Mouse (Mus musculus) layer of hippocampus, adult 11-12 months (tissue): ENCODE results near the gene Proca1.
A peak's percentile ranks its signal among the peaks of the same experiment; 100 is the strongest.

Source experiments
- DNase-seq: peaks from one replicate; pipeline ENCODE4 v3.0.0; 2022; ENCODE audit warnings: low spot score

The Proca1 gene

DNA sequence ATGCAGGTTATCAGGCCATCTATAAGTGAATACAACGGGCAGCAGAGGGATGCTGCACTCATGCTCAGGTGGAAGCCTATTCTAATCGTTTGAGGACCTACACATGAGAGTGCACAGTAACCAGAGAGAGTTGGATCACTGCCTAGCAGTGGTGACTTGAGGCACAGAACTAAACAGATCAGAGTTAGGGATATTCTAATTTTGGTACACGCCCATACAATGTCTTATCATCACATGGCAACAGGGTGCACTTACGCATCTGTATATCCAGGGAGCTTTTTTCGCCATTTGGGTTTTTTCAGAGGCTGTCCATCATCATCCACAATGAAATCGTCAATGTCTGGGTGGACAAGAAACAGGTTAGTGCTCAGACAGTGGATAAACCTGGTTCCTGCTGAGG, 38.3 kb downstream of the Proca1 start:
- no peak for DNase-seq

DNA sequence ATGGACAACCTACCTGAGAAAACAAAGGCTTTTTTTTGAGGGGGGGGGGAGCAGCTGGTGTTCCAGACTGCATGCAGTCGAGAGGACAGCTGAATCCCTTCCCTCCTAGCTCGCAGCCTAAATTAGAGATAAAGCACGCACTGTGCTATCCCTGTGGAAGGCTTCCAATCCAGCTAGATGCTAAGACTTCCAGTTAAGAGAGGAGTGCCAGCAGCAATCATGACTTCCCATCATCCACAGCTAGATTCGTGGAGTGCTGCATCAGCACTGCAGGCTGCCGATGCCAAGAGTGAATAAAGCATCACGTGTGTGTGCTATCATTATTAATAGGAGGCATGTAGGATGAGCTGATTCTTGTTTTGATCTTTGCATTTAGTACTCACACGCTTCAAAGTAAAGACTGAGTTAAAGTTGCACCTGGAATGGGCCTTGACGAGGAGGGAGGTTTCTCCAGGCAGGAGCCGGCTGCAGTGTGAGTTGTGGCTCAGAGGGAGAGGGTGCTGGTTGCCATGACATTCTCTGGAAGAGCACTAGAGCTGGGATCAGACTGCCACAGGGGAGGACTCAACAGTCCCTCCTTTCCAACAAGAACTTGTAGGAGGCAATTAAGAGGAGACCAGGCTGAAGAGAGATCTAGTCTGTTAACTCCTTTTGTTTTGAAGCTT, 47.1 kb downstream of the Proca1 start:
- peak; percentile 75 for DNase-seq

DNA sequence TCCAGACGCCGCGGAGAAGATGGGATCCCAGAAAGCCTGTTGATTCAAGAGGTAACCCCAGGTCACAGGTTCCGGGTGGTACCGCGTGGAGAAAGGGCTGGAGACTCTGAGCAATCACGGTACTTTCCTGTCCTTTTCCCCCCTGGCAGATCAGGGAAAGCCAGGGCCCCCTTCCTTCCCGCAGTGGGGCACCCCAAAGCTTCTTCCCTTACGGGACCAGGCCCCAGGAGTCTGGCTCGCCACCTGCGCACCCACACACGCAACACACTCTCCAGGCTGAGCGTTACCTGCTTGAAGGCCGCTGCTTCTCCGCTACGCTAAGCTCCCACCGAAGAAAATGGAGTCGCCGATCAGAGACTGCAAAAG, 52.1 kb downstream of the Proca1 start:
- DNase-seq, result no peak

DNA sequence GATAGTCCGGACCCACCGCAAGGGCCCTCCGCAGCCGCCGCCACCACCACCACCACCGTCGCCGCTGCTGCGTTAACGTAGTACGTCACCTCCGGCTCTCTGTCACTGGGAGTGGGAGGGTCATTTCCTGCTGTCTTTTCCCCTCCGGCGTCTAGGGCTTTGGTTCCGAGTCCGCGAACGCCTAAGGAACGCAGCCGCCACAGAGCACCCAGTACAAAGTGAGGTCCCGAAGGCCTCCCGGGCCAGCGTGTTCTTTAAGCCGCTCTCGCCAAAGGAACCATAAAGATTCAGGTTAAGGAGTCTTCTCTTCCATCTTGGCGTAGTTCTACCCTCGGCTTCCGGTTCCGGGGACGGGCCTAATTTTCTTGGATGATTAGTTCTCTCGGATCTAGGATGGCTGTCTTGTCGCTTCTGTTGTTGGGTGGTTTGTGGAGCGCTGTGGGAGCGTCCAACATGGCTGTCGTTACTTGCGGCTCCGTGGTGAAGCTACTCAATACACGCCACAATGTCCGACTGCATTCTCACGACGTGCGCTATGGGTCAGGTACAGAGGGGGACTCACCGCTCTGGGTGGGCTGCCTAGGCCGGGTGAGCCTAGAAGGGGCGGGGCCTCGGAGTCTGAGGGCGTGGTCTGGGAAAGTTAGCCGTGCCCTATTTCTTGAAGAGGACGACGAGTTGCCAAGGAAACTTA, 52.6 kb downstream of the Proca1 start, which contains the start of the genes Sdf2 and Supt6:
Gene Sdf2 (plus strand): TSS at position 120 of the 691 bp plus-strand sequence.
Gene Supt6 (minus strand): TSS at position 361 of the 691 bp plus-strand sequence.
- peak; percentile 86 for DNase-seq

DNA sequence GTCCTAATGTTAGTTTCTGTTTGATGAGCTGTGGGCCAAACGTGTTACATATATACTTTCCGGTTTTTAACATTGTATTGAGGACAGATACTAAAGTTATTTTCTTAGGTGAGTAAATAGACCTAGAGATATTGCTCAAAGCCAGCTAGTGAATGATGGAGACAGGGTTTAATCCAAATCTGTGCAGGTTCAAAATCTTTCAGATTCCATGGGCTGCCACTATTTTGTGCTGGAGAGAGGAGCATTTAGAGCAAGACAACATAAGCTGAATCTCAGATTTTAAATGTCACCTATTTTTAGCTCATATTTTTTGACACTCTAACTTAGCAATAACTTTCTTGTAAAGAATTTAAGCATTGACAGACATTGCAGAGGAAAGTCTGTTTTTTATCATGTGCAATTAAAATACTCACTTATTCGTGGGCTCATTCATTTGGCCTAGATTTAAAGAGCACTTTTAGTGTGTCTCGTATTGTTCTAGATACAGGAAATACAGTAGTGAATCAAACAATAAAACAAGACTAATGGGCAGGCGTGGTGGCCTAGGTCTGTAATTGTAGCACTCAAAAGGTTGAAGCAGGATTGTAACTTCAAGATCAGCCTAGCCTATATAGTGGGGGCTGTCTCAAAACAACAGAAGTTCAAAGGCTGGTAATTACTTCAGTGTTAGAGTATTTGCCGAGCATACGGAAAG, 53.3 kb downstream of the Proca1 start:
- DNase-seq, result no peak

DNA sequence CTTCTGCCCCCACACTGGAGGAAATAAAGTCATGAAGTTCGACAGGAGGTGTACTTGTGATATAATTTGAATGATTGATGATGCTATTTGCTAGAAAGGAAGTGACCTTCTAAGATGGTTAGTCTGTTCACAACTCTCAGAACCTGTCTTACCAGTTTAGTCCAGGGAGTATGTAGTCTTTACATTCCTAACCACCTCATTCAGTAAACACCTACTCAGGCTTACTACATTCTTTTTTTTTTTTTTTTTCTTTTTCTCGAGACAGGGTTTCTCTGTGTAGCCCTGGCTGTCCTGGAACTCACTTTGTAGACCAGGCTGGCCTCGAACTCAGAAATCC, 53.8 kb downstream of the Proca1 start:
- no peak for DNase-seq

DNA sequence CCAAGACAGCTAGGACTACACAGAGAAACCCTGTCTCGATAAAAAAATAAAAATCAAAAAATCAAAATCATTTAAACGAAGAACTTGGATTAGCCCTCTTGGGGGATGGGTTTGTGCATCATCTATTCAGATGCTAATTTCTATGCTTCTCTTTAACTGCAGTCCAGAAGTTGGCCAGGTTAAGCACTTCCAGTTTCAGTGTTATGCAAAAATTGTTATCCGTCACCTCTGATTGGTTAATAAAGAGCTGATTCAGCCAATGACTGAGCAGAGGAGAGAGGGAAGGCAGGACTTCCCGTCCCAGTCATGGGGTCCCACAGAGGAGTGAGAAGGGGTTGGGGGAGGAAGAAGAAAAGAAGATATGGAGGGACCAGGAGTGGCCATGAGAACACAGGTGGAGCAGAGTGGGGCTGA, 54.5 kb downstream of the Proca1 start:
- DNase-seq, result no peak
